Mouse (Mus musculus) G1E (cell line): Measurements from ENCODE around the gene Fuz.

Source experiments
- CTCF ChIP-seq: IDR thresholded peaks from 2 replicates; pipeline ENCODE4 v1.5.1; 2012; ENCODE audit warnings: low read depth, low read length, inconsistent platforms, mixed read lengths
- GATA1 ChIP-seq: IDR thresholded peaks from 2 replicates; pipeline ENCODE4 v1.6.1; 2012; ENCODE audit warnings: borderline replicate concordance, low read length, inconsistent platforms, mixed read lengths
- POLR2AphosphoS5 ChIP-seq: IDR thresholded peaks from 2 replicates; pipeline ENCODE4 v1.6.1; 2012; ENCODE audit warnings: low read depth, low read length, inconsistent platforms; ENCODE audit not compliant: insufficient replicate concordance

DNA sequence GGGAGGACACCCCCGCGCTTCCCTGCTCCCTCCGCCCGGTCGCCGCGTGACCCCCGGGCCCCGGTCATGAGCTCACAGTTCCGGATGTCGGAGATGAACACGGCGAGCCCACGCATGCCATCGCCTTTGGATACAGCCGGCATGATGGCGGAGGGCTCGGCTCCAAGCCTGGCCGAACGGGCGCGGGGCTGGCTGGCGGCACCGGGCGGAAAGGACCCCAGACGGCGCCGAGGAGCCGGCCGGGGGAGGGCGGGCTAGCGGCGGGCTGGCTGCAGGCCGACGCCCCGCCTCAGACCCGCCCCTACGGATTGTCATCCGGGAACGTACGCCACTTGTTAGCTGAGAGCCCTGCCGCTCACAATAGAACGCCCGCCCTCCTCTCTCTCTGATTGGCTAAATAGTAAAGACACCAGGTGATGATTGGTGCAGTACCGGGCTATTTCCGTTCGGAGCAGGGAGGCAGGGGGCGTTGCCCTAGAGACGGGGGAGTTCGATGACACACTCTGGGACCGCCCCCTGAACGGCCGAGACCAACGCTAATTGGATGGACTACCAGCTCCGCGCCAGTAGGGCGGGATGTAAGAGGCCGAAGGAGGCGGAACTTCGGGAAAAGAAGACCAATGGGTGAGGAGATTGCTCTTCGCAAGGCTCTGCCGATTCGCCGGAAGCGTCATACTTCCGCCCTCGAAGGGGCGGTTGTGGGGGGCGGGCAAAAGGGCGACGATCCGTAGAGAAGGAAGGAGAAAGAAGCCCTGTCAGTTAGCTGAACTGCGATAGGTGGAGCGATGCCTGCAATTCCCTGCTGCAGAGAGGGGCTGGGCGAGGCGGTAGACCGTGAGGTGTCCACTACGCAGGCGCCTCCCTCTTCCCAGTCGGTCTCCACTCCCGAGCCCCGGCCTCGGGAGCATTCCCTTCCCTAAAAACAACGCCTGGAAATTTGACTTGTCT is 33.6 kb downstream of the Fuz start, which contains the start of gene Ap2a1:
- TF ChIP-seq CTCF, result no peak
- no peak for TF ChIP-seq POLR2AphosphoS5
- no peak for TF ChIP-seq GATA1
